Mouse (Mus musculus) ovary, adult 18-20 months (tissue): ENCODE results near the gene Pcbp4.

ENCODE experiments used
- DNase-seq: peaks from one replicate; pipeline ENCODE4 v3.0.0; 2022; ENCODE audit warnings: low spot score, mixed read lengths

Gene Pcbp4

DNA sequence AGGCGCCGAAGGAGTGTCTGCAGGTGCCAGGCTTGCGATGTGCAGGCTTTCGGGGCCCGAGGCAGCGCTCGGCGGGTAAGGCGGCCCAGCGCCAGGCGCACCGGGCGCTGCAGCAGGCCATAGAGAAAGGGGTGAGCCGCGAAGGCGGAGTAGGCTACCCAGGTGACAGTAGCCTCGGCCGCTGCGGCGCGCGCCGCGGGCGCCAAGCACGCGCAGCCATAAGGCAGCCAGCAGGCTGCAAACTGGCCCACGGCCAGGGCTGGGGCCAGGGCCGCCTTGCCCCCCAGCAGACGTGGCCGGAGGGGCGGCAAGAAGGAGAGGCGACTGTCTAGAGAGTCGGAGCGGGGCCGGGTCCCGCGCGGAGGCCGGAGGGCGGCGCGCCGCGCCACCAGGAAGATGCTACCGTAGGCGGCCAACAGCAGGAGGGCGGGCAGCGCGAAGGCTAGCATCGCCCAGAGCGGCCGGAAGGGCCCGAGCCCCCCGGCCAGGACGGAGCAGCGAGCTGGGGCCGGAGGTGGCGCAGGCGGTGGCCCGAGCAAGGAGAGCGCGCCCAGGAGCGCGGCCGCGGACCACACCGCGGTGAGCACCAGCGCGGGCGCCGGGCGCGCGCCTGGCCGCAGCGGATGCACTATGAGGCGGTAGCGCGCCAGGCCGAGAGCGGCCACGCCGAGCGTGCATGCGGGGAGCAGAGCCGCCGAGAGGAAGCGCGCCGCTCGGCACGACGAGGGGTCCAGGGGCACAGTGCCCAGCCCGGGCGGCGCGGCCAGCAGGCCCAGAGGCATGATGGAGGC, 11.9 kb downstream of the Pcbp4 start:
- no peak for DNase-seq

DNA sequence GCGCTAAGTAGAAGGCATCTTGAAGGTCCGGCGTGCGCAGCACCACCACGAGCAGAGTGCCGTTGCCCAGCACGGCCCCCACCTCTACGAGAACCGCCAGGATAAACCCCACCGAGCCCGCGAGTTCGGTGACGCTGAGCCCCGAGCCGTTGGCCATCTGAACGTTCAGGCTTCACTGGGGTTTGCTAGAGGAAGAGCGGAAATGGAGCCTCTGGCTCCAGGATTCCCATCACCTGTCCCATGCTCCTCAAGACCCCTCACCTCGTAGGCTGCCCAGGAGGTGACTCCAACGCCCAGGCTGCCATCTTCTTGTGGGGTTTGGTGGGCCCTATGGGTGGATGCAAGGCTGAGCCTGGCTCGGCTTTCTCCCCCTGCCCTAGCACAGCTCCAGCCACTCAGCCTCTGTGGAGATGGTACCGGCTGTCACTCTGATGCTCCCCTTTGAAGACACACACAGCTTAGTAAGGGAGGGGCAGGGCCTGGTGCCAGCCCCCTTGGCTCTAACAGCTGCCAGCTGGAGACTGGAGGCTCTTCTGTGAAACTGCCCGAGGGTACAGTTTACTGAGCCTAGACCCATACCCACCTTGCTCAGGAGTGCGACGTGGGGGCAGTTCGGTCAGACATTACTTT, 12.6 kb downstream of the Pcbp4 start, which contains the start of gene Gpr62:
Gpr62 (minus strand) TSS at position 368 of the 630 bp plus-strand sequence.
- no peak for DNase-seq

DNA sequence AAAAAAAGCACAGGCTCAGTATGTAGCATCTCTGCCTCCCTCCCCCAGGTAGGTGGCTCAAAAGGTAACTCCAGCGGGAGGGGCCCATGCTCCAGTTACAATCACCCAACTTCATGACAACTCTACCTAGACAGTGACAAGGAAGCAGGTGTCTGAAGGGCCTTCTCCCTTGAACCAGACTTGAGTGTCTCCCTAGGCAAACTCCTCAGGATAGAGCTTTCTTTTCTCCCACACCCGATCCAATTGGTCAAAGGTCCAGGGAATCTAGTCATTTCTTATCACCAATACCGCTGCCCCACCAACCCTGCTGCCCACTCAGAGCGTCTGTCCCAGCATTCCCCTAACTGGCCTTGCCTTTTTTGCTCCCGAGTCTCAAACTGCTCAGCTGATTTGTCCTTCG, 13.6 kb downstream of the Pcbp4 start:
- DNase-seq: no peak

DNA sequence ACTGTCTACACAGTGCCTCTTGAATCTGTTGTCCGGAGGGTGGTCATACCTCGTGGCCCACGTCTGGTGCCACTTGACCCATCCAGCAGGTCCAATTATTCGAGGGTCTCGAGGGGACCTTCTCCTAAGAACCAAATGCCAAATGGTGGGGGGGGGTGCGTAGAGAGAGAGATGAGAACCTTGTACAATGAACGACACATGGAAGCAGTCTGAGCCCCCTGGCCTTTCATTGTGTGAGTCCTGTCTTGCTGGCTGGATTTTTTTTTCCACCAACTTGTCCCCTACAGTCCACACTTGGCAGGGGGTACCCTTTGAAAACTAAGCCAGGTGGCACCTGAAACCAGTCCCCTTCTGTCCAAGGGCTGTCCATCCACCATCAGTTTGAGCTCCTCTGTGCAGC, 14.7 kb downstream of the Pcbp4 start:
- DNase-seq: no peak

DNA sequence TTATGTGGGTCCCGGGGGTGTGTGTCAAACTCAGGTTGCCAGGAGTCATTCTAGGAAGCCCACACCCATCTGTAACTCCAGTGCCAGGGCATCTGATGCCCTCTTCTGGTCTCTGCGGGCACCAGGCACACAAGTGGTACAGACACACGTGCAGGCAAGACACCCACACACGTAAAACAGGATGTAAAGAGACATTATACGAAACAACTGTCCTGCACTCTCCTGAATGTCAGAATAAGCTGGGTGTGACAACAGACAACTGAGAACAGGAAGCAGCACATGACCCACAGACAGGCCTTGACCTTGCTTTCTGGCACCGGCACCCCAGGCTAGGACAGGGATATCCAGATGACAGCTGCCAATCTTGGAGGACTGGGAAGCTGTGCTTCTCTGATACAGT, 16.2 kb downstream of the Pcbp4 start:
- DNase-seq: no peak

DNA sequence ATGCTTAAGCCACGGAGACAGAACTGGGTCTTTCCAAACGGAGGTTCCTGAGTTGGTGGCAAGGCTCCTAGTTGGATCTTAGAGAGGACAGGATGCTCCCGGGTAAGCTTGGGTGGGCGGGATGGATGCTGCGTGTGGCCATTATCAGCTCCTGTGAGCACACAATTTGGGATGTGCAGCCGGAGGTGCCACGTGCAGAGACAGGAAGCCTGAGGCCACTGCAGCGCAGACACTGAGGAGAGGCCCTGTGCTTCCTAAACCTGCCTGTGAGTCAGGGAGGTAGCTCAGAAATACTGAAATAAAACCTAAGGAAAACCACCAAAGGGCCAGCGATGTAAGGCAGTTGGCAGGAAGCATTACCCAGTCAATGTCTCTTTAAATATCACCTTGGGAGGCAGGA, 16.7 kb downstream of the Pcbp4 start:
- DNase-seq: no peak

DNA sequence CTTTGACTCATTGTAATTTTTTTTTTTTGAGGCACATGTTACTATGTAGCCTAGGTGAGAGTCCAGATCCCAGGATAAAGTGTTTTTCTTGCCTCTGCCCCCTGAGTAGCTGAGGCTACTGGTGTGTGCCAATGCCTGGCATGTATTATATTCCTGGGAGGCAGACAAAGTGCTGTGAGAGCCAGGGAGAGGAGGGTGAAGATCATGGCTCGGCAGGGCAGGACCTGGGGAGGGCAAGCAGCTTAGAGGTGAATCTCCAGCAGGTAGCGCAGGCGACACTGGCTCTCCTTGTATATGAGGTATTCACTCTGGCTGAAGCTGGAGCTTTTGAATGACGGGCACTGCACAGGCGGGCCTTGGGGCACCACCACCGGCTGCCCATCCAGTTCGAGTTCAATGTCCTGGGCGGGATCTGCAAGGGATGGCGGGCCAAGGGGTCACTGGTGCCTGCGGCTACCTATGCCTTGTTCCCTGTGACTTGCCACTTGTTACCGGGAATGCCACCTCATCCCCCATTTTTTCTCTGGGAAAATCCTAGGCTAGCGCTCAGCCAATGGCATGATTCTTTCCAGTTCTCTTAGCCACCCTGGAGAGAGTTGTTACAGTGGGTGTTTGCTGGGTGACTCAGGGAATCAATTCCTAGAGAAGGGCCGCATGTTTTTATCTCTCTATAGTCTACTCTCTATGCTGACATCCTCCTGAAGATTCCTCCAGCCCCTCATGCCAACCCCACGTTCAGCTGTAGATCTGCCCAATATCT, 18.1 kb downstream of the Pcbp4 start:
- DNase-seq: no peak

DNA sequence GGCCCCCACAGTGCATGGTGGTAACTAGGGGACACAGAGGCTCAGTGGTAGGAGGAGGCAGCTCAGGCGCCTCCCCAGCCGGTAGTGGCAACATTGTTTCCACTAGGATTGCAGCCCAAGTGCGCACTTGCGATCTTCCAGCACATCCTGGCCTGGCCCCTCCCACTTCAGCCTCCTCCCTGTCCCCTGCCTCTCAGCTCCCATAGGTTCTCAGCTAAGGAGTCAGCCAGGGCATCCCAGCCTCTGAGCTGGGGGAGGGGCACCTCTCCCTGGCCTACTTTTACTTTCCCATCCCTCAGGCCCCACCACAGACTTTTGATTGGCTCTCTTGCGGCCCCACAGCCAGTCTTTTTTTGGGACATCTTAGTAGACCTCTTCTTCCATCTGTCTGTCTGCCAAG, 18.8 kb downstream of the Pcbp4 start:
- DNase-seq: no peak

DNA sequence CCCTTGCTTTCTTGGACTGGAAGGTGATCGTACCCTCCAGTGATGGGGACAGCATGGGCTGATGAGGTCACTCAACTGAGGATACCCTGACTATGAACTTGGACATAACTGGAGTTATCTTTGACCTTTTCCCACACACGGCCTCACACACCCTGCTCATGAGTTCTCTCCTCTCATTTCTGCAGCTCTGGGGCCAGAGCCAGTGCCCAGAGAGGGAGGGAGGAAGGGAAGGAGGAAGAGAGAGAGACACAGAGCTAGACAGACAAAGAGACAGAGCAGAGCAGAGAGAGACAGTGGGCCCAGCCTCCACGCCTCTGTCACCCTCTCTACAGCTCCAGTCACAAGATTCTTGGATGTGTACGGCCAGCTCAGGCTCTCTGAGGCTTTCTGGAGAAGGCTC, 19.2 kb downstream of the Pcbp4 start:
- no peak for DNase-seq

DNA sequence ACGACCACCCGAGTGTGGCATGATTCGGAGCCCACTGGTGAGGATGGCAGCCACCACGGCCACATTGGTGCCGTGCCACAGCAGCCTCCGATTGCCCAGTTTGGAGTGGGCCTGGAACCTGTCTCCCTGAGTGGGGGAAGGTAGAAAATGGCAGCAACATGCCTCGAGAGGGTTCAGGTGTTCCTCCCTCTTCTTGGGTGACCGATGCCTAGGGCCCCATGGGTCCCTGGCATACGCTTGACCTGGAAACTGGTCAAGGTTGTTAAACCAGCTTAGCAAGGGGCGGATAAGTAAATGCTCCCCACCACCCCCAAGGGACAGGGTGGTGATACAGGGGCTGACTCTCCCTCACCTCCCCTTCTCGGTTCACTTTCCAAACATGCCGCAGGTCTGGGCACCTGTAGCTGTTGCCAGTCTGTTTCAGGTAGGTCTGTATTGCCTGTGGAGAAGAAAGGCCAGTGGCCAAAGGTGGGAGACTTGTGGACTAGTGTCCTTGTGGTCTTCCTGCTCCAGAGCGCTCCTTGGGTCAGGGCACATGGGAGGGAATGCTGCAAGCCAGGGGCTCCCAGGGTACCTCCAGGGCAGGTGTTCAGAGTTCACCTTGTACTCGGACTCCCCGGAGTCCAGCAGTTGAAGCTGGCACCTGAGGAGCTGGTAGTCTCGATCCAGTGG, 20.1 kb downstream of the Pcbp4 start:
- no peak for DNase-seq

DNA sequence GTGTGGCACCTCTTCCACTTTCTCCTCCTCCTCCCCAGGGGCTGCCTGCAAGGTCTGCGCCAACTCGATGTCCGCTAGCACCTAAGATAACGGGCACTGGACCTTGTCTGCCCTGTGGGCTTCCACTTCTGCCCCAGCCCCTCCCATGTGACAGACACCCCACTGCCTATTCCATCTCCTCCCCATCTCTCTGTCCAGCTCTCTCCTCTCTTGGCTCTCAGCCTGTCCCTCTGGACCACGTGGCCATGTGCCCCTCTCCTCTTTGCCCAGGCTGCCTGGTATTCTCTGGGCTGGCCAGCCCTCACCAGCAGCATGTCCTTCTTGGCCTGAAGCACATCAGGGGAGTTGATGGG, 20.6 kb downstream of the Pcbp4 start:
- DNase-seq: no peak

DNA sequence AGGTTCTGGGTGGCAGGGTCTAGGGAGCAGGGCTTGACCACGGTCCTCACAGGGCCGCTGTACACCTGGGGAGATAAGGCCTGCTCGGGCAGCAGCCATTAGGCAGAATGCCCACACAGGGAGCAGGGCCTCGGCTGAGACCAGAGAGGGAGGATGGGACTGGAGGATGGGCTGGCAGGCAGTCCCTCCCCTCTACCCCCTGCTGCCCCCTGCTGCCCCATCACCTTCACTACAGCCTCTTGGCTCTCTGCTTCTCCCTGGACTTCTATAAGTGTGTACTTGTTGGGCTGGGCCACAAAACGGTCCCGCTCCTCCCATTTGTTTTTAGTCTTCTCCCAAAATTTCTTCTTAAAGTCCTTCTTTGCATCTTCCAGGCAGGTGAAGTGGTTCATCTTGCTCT, 21.4 kb downstream of the Pcbp4 start:
- DNase-seq: peak; percentile 59

DNA sequence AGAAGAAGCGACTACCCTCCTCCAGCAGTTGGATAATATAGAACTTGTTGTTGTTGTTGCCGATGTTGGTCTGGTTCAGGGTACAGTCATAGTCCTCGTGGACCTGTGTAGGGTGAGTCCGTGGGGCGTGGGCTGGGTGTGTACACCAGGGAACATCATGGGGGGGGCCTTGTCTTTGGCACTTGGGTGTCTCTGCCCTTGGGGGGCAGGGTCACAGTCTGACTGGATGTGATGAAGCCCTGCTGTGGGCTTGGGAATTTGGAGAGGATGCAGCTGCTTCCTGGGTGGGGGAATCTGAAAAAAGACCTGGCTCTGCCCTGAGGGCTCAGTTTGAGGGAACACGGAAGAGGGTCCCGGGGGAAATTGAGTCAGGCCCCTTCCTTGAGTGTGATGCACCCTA, 22.0 kb downstream of the Pcbp4 start:
- no peak for DNase-seq

DNA sequence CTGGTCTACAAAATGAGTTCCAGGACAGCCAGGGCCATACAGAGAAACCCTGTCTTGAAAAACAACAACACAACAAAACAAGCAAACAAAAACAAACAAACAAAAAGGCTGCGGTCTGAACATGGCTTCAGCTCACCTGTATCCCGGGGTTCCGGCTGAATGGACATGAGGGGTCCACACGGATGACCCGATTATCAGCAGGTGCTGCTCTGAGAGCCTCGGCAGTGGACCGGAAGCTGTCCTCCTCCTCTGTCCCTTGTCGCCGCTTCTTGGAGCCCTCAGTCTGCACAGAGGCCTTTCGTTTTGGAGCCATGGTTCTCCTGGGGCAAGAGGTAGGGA, 22.5 kb downstream of the Pcbp4 start, which contains the start of gene Rrp9:
Rrp9 (plus strand) TSS at position 301 of the 339 bp plus-strand sequence.
- DNase-seq: no peak

DNA sequence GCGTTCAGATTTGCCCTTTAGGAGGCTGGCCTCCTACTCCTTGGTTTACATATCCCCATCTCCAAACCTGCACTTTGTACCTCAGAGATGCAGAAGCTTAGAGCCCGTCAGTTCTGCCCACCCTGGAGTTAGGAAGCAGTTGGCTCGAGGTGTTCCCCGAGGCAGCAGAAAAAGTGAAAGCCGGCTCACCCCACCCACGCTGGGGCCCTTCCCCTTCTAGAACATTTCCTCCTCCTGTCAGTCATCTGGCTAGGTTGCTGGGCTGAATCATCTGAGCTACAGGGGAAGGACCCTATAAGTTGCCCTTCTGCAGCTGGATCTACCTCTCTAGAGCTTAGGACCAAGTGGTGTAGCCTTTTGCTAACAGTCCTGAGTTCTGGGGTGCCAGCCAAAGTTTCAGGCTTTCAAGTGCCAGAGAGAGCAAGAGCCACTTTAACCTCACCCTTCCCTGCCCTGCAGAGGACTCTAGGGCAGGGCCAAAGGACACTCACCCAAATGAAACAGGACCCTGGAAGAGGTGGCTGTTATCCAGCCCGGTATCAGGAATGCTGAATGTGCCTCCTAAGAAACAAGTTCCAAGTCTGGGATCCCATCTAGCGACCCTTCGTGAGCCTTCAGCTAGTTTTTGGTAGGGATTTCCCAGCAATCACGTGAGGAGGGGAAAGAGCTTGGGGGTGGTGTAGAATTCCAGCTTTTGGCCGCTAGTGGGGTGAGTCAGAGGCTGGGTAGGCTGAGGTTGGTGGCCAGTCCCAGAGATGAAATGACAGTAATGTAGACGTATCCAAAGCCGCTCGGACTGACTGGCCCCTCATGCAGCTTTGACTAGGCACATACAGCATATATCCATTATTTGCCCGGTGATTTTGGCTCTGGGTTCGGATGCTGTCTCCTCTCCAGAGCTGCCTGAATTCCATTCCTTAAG, 23.2 kb downstream of the Pcbp4 start:
- DNase-seq: peak; percentile 43

DNA sequence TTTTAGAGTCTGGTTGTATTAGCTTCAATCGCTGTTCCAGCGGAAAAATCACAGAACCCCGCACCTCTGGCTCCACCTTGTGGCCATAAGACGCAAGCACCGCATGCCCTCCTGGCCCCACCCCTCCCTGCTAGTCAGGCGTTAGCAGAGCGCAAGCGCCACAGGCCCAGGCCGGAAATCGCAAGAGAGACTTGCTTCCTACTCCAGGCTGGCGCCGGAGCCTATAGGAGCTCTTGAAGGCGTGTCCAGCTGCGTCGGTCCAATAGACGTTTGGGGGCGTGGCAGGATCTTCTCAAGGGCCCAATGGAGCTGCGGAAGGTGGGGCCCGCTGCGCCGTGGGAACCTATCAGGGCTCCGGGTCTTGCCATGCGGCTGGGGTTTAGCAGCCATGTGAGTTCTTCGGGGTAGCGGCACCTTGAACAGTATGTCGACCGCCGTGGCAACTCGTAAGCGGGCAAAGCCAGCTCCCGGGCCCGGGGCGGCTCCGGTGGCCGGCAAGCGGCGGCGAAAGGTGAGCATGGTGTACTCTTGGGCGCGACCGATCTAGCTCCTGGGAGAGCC, 23.9 kb downstream of the Pcbp4 start, which contains the start of gene Parp3:
Parp3 (minus strand) TSS at position 26 of the 561 bp plus-strand sequence.
- peak; percentile 100 for DNase-seq

DNA sequence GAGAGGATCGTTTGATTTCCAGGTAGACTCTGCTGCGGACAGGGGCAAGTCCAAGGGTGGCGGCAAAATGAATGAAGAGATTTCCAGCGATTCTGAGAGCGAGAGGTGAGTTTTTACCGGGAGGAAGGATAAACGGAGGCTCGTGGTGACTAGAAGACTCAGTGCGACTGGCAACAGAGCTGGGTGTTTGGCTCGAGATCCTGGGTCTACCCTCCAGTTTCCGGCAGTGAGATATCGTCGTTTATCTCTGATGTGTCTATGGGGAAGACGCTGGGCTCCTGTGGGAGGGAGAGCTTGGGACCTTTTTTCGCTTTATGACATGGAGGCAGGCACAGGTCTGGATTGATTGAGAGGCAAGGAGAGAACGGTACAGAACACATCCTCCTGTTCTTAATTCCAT, 24.6 kb downstream of the Pcbp4 start:
- no peak for DNase-seq

DNA sequence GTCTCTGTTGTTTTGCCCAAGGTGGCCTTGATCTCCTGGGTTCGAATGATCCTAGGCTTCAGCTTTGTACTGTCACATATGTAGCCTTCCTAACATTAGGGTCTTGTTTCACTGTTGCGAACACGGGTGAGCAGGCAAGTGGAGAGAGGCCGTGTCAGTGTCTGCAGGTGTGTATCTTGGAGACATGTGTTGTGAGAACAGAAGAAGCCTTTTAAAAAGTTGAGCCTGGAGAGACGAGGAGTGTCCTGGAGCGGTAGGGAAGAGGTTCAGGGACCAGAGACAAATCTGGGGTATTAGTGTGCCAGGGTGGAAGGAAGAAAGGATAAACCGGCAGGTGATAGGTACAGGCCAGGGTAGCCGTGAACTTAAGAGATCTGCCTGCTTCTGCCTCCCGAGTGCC, 25.0 kb downstream of the Pcbp4 start:
- DNase-seq: no peak

DNA sequence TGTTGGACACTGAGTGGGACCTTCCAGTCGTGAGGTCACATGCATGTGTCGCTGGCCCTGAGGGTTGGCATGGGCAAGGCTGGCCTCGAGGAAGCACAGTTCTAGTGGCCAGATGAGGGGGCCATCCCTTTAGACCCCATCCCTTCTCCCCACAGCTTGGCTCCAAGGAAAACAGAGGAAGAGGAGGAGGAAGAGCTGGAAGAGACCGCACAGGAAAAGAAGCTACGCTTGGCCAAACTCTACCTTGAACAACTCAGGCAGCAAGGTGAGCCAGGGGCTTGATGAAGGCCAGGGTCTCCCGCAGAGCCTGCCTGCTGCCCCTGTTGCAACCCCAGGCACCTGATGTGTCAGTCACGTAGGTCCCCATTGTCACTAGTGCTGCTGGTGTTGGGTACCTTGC, 27.4 kb downstream of the Pcbp4 start:
- DNase-seq: no peak

DNA sequence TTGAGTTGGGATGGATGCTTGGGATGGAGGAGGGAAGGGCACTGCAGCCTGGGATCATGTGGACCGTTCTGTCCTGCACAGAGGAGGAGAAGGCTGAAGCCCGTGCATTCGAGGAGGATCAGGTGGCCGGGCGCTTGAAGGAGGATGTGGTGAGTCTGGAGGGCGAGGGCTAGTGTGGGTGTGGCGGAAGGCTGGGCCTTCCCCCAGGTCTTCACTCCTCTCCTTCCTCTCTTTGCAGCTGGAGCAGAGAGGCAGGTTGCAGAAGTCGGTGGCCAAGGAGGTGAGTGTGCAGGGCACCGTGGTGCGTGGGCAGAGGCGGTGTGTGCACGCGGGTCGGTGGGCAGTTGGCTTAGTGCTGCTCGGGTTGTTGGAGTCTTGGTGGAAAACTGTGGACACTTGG, 28.0 kb downstream of the Pcbp4 start:
- no peak for DNase-seq

DNA sequence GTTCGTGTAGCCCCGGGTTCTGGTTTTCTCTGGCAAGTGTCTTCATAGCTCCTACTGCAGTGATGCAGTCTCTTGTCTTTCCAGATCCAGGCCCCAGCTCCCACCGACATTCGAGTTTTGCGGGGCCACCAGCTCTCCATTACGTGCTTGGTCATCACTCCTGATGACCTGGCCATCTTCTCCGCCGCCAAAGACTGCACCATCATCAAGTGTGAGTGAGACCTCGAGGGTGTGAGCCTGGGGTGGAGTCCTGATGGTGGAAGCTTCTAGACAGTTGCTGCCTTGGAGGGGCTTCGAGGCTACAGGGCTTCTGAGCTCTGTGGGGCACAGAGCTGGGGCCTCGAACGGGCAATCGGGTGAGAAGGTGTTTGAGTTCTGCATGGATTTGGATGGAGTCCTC, 28.6 kb downstream of the Pcbp4 start:
- DNase-seq: no peak
